Mouse (Mus musculus) stomach, embryonic 14.5 days (tissue): ENCODE measurements around the gene Snrnp200. TPM values are rescaled to one million over a fixed set of nuclear protein-coding genes. Genes with fewer than 3 reads are reported as not detected.

Experiments used
- ATAC-seq: fragments of 200-750 bp; cut with Nextera tagmentation; 2 replicates; pipeline ENCODE4 v1.8.0; 2017; ENCODE audit warnings: low read depth, moderate TSS enrichment; ENCODE audit not compliant: insufficient number of reproducible peaks, insufficient read depth, low FRiP score
- H3K27ac ChIP-seq: fragments of 300-500 bp; sonication (generic); 2 replicates; pipeline ENCODE4 v1.5.1; 2014; ENCODE audit warnings: mild to moderate bottlenecking, low read length, moderate library complexity, mixed read lengths
- H3K27me3 ChIP-seq: fragments of 300-500 bp; sonication (generic); 2 replicates; pipeline ENCODE4 v1.6.1; 2014; ENCODE audit warnings: low read length, control low read depth, mixed read lengths; ENCODE audit not compliant: control insufficient read depth, insufficient read depth
- H3K36me3 ChIP-seq: fragments of 300-500 bp; sonication (generic); 2 replicates; pipeline ENCODE4 v1.6.1; 2014; ENCODE audit warnings: mild to moderate bottlenecking, control low read depth, low read length, moderate library complexity, mixed read lengths; ENCODE audit not compliant: control insufficient read depth, insufficient read depth
- H3K4me1 ChIP-seq: fragments of 300-500 bp; sonication (generic); 2 replicates; pipeline ENCODE4 v1.6.1; 2014; ENCODE audit warnings: low read length, control low read depth, mixed read lengths; ENCODE audit not compliant: control insufficient read depth, insufficient read depth
- H3K4me2 ChIP-seq: fragments of 300-500 bp; sonication (generic); replicated peaks from 2 replicates; pipeline ENCODE4 v1.6.1; 2014; ENCODE audit warnings: low read depth, low read length, control low read depth
- H3K4me3 ChIP-seq: fragments of 300-500 bp; sonication (generic); 2 replicates; pipeline ENCODE4 v1.5.1; 2014; ENCODE audit warnings: low read depth, low read length, control low read depth
- H3K9ac ChIP-seq: fragments of 300-500 bp; sonication (generic); replicated peaks from 2 replicates; pipeline ENCODE4 v1.6.1; 2014; ENCODE audit warnings: low read depth, mild to moderate bottlenecking, control low read depth, low read length, moderate library complexity, mixed read lengths
- H3K9me3 ChIP-seq: fragments of 300-500 bp; sonication (generic); 2 replicates; pipeline ENCODE4 v1.6.1; 2016; ENCODE audit warnings: low read depth, low read length, control low read depth; ENCODE audit not compliant: control insufficient read depth
- WGBS: fragments of 180-500 bp; shearing (Covaris S2); extraction: QIAGEN DNeasy Blood & Tissue Kit; methylation state at CpG from one replicate; pipeline ENCODE4 v1.1.7; 2014; 5-methylcytosine and 5-hydroxymethylcytosine counted together
- polyA plus RNA-seq: library from polyadenylated mRNA; unstranded; fragments of >200 nt; fragmentation: Nextera tagmentation; extraction: Ambion mirVana; gene quantifications from 2 replicates; pipeline ENCODE4 v1.2.1, GENCODE M21; 2014

Snrnp200 gene
- polyA plus RNA-seq, 1 experiment from 2014 or later = 79.5 TPM

- Histone ChIP-seq H3K27me3 (no peaks in the 10 kb centered on the region), H3K4me3 (no peak overlapping the region), H3K9ac (no peak overlapping the region), H3K9me3 (no peaks in the 10 kb centered on the region), H3K36me3 (peaks cover 4% of the 10 kb centered on the region; the same call in 1 of the 2 replicates), H3K4me2 (no peak overlapping the region), H3K27ac (no peak overlapping the region), H3K4me1 (peaks cover 25% of the 10 kb centered on the region)
- ATAC-seq = no peak
- 89% methylated on average over 9 of the region's 9 CpGs for WGBS
These were observed 42.3 kb downstream of the Snrnp200 start for GRCm38 (mm10) chr2:127250291-127251008.

- Histone ChIP-seq H3K9me3 (no peaks in the 10 kb centered on the region), H3K36me3 (peaks cover 6% of the 10 kb centered on the region; the same call in 1 of the 2 replicates), H3K4me3 (no peak overlapping the region), H3K4me2 (no peak overlapping the region), H3K27ac (no peak overlapping the region), H3K9ac (no peak overlapping the region), H3K4me1 (peaks cover 24% of the 10 kb centered on the region), H3K27me3 (no peaks in the 10 kb centered on the region)
- 73% methylated on average over 3 of the region's 3 CpGs for WGBS
- no peak for ATAC-seq
These were observed 43.3 kb downstream of the Snrnp200 start for GRCm38 (mm10) chr2:127251457-127251856.

- H3K4me2 ChIP-seq = no peak overlapping the region
- 68% methylated on average over 3 of the region's 3 CpGs for WGBS
- H3K27me3 ChIP-seq = no peaks in the 10 kb centered on the region
- H3K9me3 ChIP-seq = no peaks in the 10 kb centered on the region
- H3K9ac ChIP-seq = no peak overlapping the region
- no peak overlapping the region for H3K27ac ChIP-seq
- H3K36me3 ChIP-seq = peaks cover 10% of the 10 kb centered on the region
- no peak overlapping the region for H3K4me3 ChIP-seq
- no peak for ATAC-seq
- peaks cover 18% of the 10 kb centered on the region for H3K4me1 ChIP-seq
These were observed 43.8 kb downstream of the Snrnp200 start for GRCm38 (mm10) chr2:127251880-127252527.

- H3K9me3 ChIP-seq = no peaks in the 10 kb centered on the region
- 51% methylated on average over 5 of the region's 5 CpGs for WGBS
- no peak overlapping the region for H3K9ac ChIP-seq
- no peak for ATAC-seq
- peaks cover 17% of the 10 kb centered on the region for H3K4me1 ChIP-seq
- H3K27me3 ChIP-seq = no peaks in the 10 kb centered on the region
- H3K36me3 ChIP-seq = peaks cover 18% of the 10 kb centered on the region
- no peak overlapping the region for H3K4me2 ChIP-seq
- no peak overlapping the region for H3K4me3 ChIP-seq
- no peak overlapping the region for H3K27ac ChIP-seq
These were observed 44.6 kb downstream of the Snrnp200 start for GRCm38 (mm10) chr2:127252787-127253186.

GRCm38 (mm10) chr2:127254604-127255134 is 46.5 kb downstream of the Snrnp200 start:
- H3K4me1 ChIP-seq = peaks cover 9% of the 10 kb centered on the region; the same call in 1 of the 2 replicates
- no peaks in the 10 kb centered on the region for H3K9me3 ChIP-seq
- H3K9ac ChIP-seq = no peak overlapping the region
- H3K4me3 ChIP-seq = no peak overlapping the region
- ATAC-seq = no peak
- no peaks in the 10 kb centered on the region for H3K27me3 ChIP-seq
- H3K36me3 ChIP-seq = peaks cover 34% of the 10 kb centered on the region
- 87% methylated on average over 3 of the region's 3 CpGs for WGBS
- no peak overlapping the region for H3K4me2 ChIP-seq
- H3K27ac ChIP-seq = no peak overlapping the region

GRCm38 (mm10) chr2:127255294-127255693 is 47.1 kb downstream of the Snrnp200 start:
- H3K4me2 ChIP-seq = no peak overlapping the region
- no peaks in the 10 kb centered on the region for H3K27me3 ChIP-seq
- H3K9me3 ChIP-seq = no peaks in the 10 kb centered on the region
- H3K4me1 ChIP-seq = peaks cover 9% of the 10 kb centered on the region; the same call in 1 of the 2 replicates
- 92% methylated on average over 6 of the region's 6 CpGs for WGBS
- H3K36me3 ChIP-seq = peaks cover 35% of the 10 kb centered on the region
- H3K9ac ChIP-seq = no peak overlapping the region
- no peak for ATAC-seq
- H3K4me3 ChIP-seq = no peak overlapping the region
- H3K27ac ChIP-seq = no peak overlapping the region

- no peak for ATAC-seq
- H3K9ac ChIP-seq = no peak overlapping the region
- H3K4me1 ChIP-seq = no peaks in the 10 kb centered on the region
- no peaks in the 10 kb centered on the region for H3K27me3 ChIP-seq
- H3K9me3 ChIP-seq = no peaks in the 10 kb centered on the region
- no peak overlapping the region for H3K27ac ChIP-seq
- 84% methylated on average over 5 of the region's 5 CpGs for WGBS
- peaks cover 35% of the 10 kb centered on the region for H3K36me3 ChIP-seq
- H3K4me3 ChIP-seq = no peak overlapping the region
- H3K4me2 ChIP-seq = no peak overlapping the region
These were observed 51.2 kb downstream of the Snrnp200 start for GRCm38 (mm10) chr2:127259340-127259739.

GRCm38 (mm10) chr2:127262480-127262879 is 54.3 kb downstream of the Snrnp200 start:
- Histone ChIP-seq H3K9ac (no peak overlapping the region), H3K9me3 (no peaks in the 10 kb centered on the region), H3K4me2 (no peak overlapping the region), H3K36me3 (peaks cover 20% of the 10 kb centered on the region), H3K4me1 (no peaks in the 10 kb centered on the region), H3K27ac (no peak overlapping the region), H3K4me3 (no peak overlapping the region), H3K27me3 (no peaks in the 10 kb centered on the region)
- no peak for ATAC-seq
